Comparison of ENCODE assay signal across 18 mouse cellular contexts in genomic region chr6:30356680-30357079, GRCm38 (mm10). TPM values are rescaled to one million over a fixed set of nuclear protein-coding genes. Genes with fewer than 3 reads are reported as not detected.
A peak's percentile ranks its signal among the peaks of the same experiment; 100 is the strongest.
DNase-seq lines count a peak whose midpoint lies in the region; ATAC-seq lines count a peak whose summit lies in the region.
"Had no signal": no experiment of that assay in that cellular context is flagged by ENCODE, and none has a peak within 500 bp of the region (broad histone marks: within the 10 kb centered on the region; RNA-seq: fewer than 3 reads in every experiment).

No protein-coding gene starts in this region.

- 0 out of 2 replicates have a peak, but pooled peaks have one; percentile 14 for ATAC-seq in liver, embryonic 13.5 days (ENCODE audit: low read depth)
- ATAC-seq: forebrain, embryonic 14.5 days; midbrain, embryonic 15.5 days had no signal

- H3K9me3 ChIP-seq in liver, embryonic 13.5 days (replicated peaks) = no peaks in the 10 kb centered on the region
- H3K9me3 ChIP-seq: embryonic facial prominence, embryonic 12.5 days; heart, embryonic 13.5 days; hindbrain, embryonic 12.5 days; limb, embryonic 13.5 days; midbrain, embryonic 15.5 days; neural tube, embryonic 13.5 days had no signal

- intact Hi-C loops in heart, postnatal 36 days (cut with DNase I) = loop anchor here (1.0 to 5.0 kb wide), 4 partner anchors 74 to 503 kb away; no protein-coding TSS in a partner anchor

- no peaks in the 10 kb centered on the region for H3K36me3 ChIP-seq in liver, embryonic 13.5 days
- H3K36me3 ChIP-seq: embryonic facial prominence, embryonic 12.5 days; heart, embryonic 13.5 days; hindbrain, embryonic 12.5 days; limb, embryonic 13.5 days; midbrain, embryonic 15.5 days had no signal

- peak; percentile 94 for DNase-seq in heart, adult 11 months
- DNase-seq in heart, postnatal 36 days = no peak
- peak; percentile 73 for DNase-seq in 416B (ENCODE audit: low read depth)
- peak; percentile 33 for DNase-seq in adrenal gland, postnatal 25 days
- no peak for DNase-seq in liver, embryonic 13.5 days
- DNase-seq in kidney, postnatal 14 days = no peak
- no peak for DNase-seq in left cerebral cortex, adult 18-20 months (ENCODE audit: low spot score in 2 of 2)
- DNase-seq in left cerebral cortex, adult 9 months (ENCODE audit: low spot score in 2 of 2) = no peak
- DNase-seq: kidney, adult 2 months; lung, postnatal 36 days; right cerebral cortex, adult 18-20 months had no signal

- no peak overlapping the region for H3K9ac ChIP-seq in liver, embryonic 13.5 days
- H3K9ac ChIP-seq: embryonic facial prominence, embryonic 12.5 days; hindbrain, embryonic 12.5 days; limb, embryonic 13.5 days; midbrain, embryonic 15.5 days; neural tube, embryonic 13.5 days had no signal

- no peak overlapping the region for H3K4me3 ChIP-seq in liver, embryonic 13.5 days (replicated peaks)
- H3K4me3 ChIP-seq: embryonic facial prominence, embryonic 12.5 days; heart, embryonic 13.5 days; hindbrain, embryonic 12.5 days; limb, embryonic 13.5 days; midbrain, embryonic 15.5 days; neural tube, embryonic 13.5 days had no signal

- no peak overlapping the region; the same call in 1 of the 2 replicates for H3K27ac ChIP-seq in liver, embryonic 13.5 days
- H3K27ac ChIP-seq: embryonic facial prominence, embryonic 12.5 days; hindbrain, embryonic 12.5 days; limb, embryonic 13.5 days; midbrain, embryonic 15.5 days; neural tube, embryonic 13.5 days had no signal

- WGBS in liver, embryonic 13.5 days (ENCODE audit: insufficient replicate concordance) = 85% methylated on average over 12 of the region's 12 CpGs

- H3K4me1 ChIP-seq in liver, embryonic 13.5 days (replicated peaks) = peaks cover 16% of the 10 kb centered on the region
- H3K4me1 ChIP-seq: hindbrain, embryonic 12.5 days; limb, embryonic 13.5 days; midbrain, embryonic 15.5 days; neural tube, embryonic 13.5 days had no signal

- H3K4me2 ChIP-seq in liver, embryonic 13.5 days = no peak overlapping the region
- H3K4me2 ChIP-seq: embryonic facial prominence, embryonic 12.5 days; heart, embryonic 13.5 days; hindbrain, embryonic 12.5 days; limb, embryonic 13.5 days; midbrain, embryonic 15.5 days; neural tube, embryonic 13.5 days had no signal

- H3K27me3 ChIP-seq in liver, embryonic 13.5 days = no peaks in the 10 kb centered on the region
- H3K27me3 ChIP-seq: embryonic facial prominence, embryonic 12.5 days; heart, embryonic 13.5 days; hindbrain, embryonic 12.5 days; limb, embryonic 13.5 days; midbrain, embryonic 15.5 days; neural tube, embryonic 13.5 days had no signal

RNA-seq across cellular contexts. Expression of gene Zc3hc1, which starts 34.1 kb away (rescaled TPM):
- 10 to 100 TPM; 14.7 to 14.8 TPM for total RNA-seq in heart, postnatal 36 days (2021)
- 17.7 and 20.0 TPM in 2 replicates for total RNA-seq in adrenal gland, postnatal 25 days (2021)
- 33.4 and 33.8 TPM in 2 replicates for polyA plus RNA-seq in liver, embryonic 13.5 days (2015; fragmentation: Nextera tagmentation; extraction: Ambion mirVana)
- 10 to 100 TPM; 24.7 to 29.3 TPM for total RNA-seq in left cerebral cortex, adult 18-20 months (2021)

RNA-seq across cellular contexts. Expression of gene Klhdc10, which starts 45.0 kb away (rescaled TPM):
- 10 to 100 TPM; 50.6 to 55.2 TPM for total RNA-seq in heart, postnatal 36 days (2021)
- 58.5 and 86.2 TPM in 2 replicates for total RNA-seq in adrenal gland, postnatal 25 days (2021)
- polyA plus RNA-seq in liver, embryonic 13.5 days (2015; fragmentation: Nextera tagmentation; extraction: Ambion mirVana) = 8.2 and 9.4 TPM in 2 replicates
- 100 to 1,000 TPM in 1 of 2 experiments, 10 to 100 TPM in 1; 89.0 to 104 TPM for total RNA-seq in left cerebral cortex, adult 18-20 months (2021)

RNA-seq across cellular contexts. Expression of gene Ube2h, which starts 52.3 kb away (rescaled TPM):
- total RNA-seq in heart, postnatal 36 days (2021) = 10 to 100 TPM; 70.9 to 74.9 TPM
- 107 and 137 TPM in 2 replicates for total RNA-seq in adrenal gland, postnatal 25 days (2021)
- 25.4 and 28.5 TPM in 2 replicates for polyA plus RNA-seq in liver, embryonic 13.5 days (2015; fragmentation: Nextera tagmentation; extraction: Ambion mirVana)
- 10 to 100 TPM; 88.6 to 92.2 TPM for total RNA-seq in left cerebral cortex, adult 18-20 months (2021)

Comparison
In these comparisons a context has a peak if more than half of its experiments do, and no peak if none do; other contexts are left out.
1. DNase-seq: peak in heart, adult 11 months (single experiment), 416B (single experiment) and adrenal gland, postnatal 25 days (single experiment); none in heart, postnatal 36 days (0 of 2), liver, embryonic 13.5 days (single experiment), kidney, postnatal 14 days (single experiment), left cerebral cortex, adult 18-20 months (0 of 2) and left cerebral cortex, adult 9 months (0 of 2).